Mouse (Mus musculus) thymus, postnatal 10 days (tissue): ENCODE results near the gene Ano6.

Experiments
- DNase-seq, 2 experiments: peaks; one replicate each; pipeline ENCODE4 v3.0.0; 2021; ENCODE audit warnings: low spot score in 2 of 2

Gene Ano6

GRCm38 (mm10) chr15:95797144-95797983, 6.7 kb downstream of the Ano6 start:
- DNase-seq = no peak

GRCm38 (mm10) chr15:95798266-95798665, 7.6 kb downstream of the Ano6 start:
- DNase-seq = no peak

GRCm38 (mm10) chr15:95799632-95800031, 9.0 kb downstream of the Ano6 start:
- no peak for DNase-seq

GRCm38 (mm10) chr15:95800051-95800450, 9.4 kb downstream of the Ano6 start:
- no peak for DNase-seq

GRCm38 (mm10) chr15:95801261-95801979, 10.8 kb downstream of the Ano6 start:
- DNase-seq = no peak

GRCm38 (mm10) chr15:95802140-95802539, 11.5 kb downstream of the Ano6 start:
- no peak for DNase-seq

- DNase-seq = no peak
Observed at GRCm38 (mm10) chr15:95802762-95803161, 12.1 kb downstream of the Ano6 start.

- DNase-seq = no peak
Observed at GRCm38 (mm10) chr15:95803484-95803883, 12.8 kb downstream of the Ano6 start.

GRCm38 (mm10) chr15:95804255-95804654, 13.6 kb downstream of the Ano6 start:
- DNase-seq = no peak

GRCm38 (mm10) chr15:95805022-95805471, 14.4 kb downstream of the Ano6 start:
- DNase-seq = no peak

- no peak for DNase-seq
Observed at GRCm38 (mm10) chr15:95807908-95808307, 17.3 kb downstream of the Ano6 start.

- no peak for DNase-seq
Observed at GRCm38 (mm10) chr15:95810357-95810761, 19.7 kb downstream of the Ano6 start.

GRCm38 (mm10) chr15:95812821-95813571, 22.4 kb downstream of the Ano6 start:
- DNase-seq = no peak

GRCm38 (mm10) chr15:95817501-95817900, 26.9 kb downstream of the Ano6 start:
- DNase-seq = no peak

- DNase-seq = no peak
Observed at GRCm38 (mm10) chr15:95819249-95820035, 28.8 kb downstream of the Ano6 start.

- DNase-seq = no peak
Observed at GRCm38 (mm10) chr15:95820142-95820541, 29.5 kb downstream of the Ano6 start.

GRCm38 (mm10) chr15:95820678-95821077, 30.0 kb downstream of the Ano6 start:
- DNase-seq = no peak

- no peak for DNase-seq
Observed at GRCm38 (mm10) chr15:95822099-95822498, 31.5 kb downstream of the Ano6 start.

GRCm38 (mm10) chr15:95823383-95824306, 33.0 kb downstream of the Ano6 start:
- DNase-seq = no peak

- no peak for DNase-seq
Observed at GRCm38 (mm10) chr15:95826516-95826915, 35.9 kb downstream of the Ano6 start.
